10 mouse cellular contexts compared by ENCODE assay signal in the genomic region with DNA sequence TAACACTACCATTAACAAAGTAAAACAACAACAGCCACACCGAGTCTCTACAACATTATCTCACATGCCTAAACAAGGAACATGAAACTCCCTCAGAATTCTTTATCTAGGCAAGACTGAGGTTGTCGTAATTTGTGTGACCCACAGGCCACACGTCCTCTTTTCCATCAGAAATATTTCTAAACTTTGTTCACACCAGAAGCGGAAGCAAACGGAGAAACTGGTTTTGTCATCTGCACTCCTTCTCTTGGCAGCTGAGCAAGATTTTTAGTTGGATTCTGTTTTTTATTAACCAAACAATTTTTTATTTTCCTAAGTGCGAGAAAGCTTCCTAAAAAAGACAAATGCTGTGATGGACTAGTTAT.
A peak's percentile ranks its signal among the peaks of the same experiment; 100 is the strongest.
DNase-seq lines count a peak whose midpoint lies in the region; ATAC-seq and TF ChIP-seq lines count a peak whose summit lies in the region.
"Had no signal": no experiment of that assay in that cellular context is flagged by ENCODE, and none has a peak within 500 bp of the region (broad histone marks: within the 10 kb centered on the region; RNA-seq: fewer than 3 reads in every experiment).

No protein-coding gene starts in this region.

- TF ChIP-seq EP300 in stomach, postnatal 0 days (optimal IDR thresholded peaks at IDR 0.05) = no peak

- WGBS in heart, embryonic 10.5 days = 38% methylated on average over 6 of the region's 6 CpGs
- 11% methylated on average over 6 of the region's 6 CpGs for WGBS in stomach, postnatal 0 days

- no peaks in the 10 kb centered on the region for H3K27me3 ChIP-seq in heart, embryonic 10.5 days (ENCODE audit: insufficient read depth, poor library complexity, severe bottlenecking)
- H3K27me3 ChIP-seq in stomach, postnatal 0 days (ENCODE audit: control insufficient read depth, insufficient read depth, low read length) = no peaks in the 10 kb centered on the region

- peak overlapping the region; percentile 77 for H3K27ac ChIP-seq in heart, embryonic 10.5 days
- peak overlapping the region; percentile 67 for H3K27ac ChIP-seq in stomach, postnatal 0 days (replicated peaks)

- H3K4me2 ChIP-seq in stomach, postnatal 0 days (replicated peaks; ENCODE audit: low read depth) = peak overlapping the region; percentile 46

- no peak for DNase-seq in heart, embryonic 10.5 days (ENCODE audit: low spot score)
- DNase-seq in heart, adult 11 months = no peak
- DNase-seq in retina, embryonic 14.5 days (ENCODE audit: low spot score) = peak; percentile 5
- DNase-seq in retina, postnatal 1 day = no peak
- peak; percentile 15 for DNase-seq in kidney, postnatal 10 days
- DNase-seq in stomach, postnatal 0 days (ENCODE audit: low spot score) = no peak
- no peak for DNase-seq in thymus, postnatal 36 days
- DNase-seq in cerebellum, adult 9-10 months = no peak
- DNase-seq: cerebellum, adult 18-20 months had no signal

- no peak overlapping the region; the same call in 1 of the 2 replicates for H3K9ac ChIP-seq in stomach, postnatal 0 days (ENCODE audit: low read length)

- ATAC-seq in stomach, postnatal 0 days (ENCODE audit: low FRiP score, low TSS enrichment) = no peak

- no peaks in the 10 kb centered on the region for H3K9me3 ChIP-seq in heart, embryonic 10.5 days
- no peaks in the 10 kb centered on the region for H3K9me3 ChIP-seq in stomach, postnatal 0 days (ENCODE audit: control insufficient read depth, low read length)
- H3K9me3 ChIP-seq: G1E had no signal

- peaks cover 25% of the 10 kb centered on the region for H3K4me1 ChIP-seq in heart, embryonic 10.5 days
- 0 out of 2 replicates have a peak, but pooled peaks cover 3% of the 10 kb centered on the region for H3K4me1 ChIP-seq in stomach, postnatal 0 days (replicated peaks; ENCODE audit: control insufficient read depth, insufficient read depth)

- H3K36me3 ChIP-seq in heart, embryonic 10.5 days = no peaks in the 10 kb centered on the region
- H3K36me3 ChIP-seq in stomach, postnatal 0 days (ENCODE audit: control insufficient read depth, insufficient read depth, low read length) = no peaks in the 10 kb centered on the region
- H3K36me3 ChIP-seq: G1E had no signal

- H3K4me3 ChIP-seq in heart, embryonic 10.5 days = peak overlapping the region; percentile 36
- peak overlapping the region; percentile 8 for H3K4me3 ChIP-seq in stomach, postnatal 0 days (ENCODE audit: low read depth, low read length)

- TF ChIP-seq CTCF in stomach, postnatal 0 days (IDR thresholded peaks at IDR 0.05; ENCODE audit: low read depth) = no peak

Comparison
In these comparisons a context has a peak if more than half of its experiments do, and no peak if none do; other contexts are left out.
1. DNase-seq: peak in retina, embryonic 14.5 days (single experiment) and kidney, postnatal 10 days (single experiment); none in heart, embryonic 10.5 days (single experiment), heart, adult 11 months (single experiment), retina, postnatal 1 day (single experiment), stomach, postnatal 0 days (single experiment), thymus, postnatal 36 days (0 of 2) and cerebellum, adult 9-10 months (single experiment).